Mouse (Mus musculus): ENCODE measurements around the gene Apom.

DNA sequence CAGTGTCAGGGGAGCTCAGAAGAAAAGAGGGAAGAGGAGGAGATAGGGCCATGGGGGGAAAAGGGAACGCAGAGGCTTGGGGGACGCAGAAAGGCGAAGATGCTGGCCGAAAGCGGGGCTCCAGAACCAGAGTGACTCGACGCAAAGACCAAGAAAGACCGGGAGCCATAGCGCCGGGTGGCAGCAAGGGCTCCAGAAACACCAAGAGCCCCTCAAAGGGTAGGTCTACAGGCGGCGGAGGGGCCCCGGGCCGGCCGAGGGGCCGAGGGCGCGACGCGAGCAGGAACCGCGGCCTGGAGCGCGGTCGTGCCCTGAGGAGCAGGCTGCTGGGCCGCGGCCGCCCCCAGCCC is 32.3 kb upstream of the Apom start:
- TF ChIP-seq CHD2 (IDR thresholded peaks at IDR 0.05; ENCODE audit: low read depth, low read length), result no peak
- TF ChIP-seq HCFC1 (IDR thresholded peaks at IDR 0.05; ENCODE audit: borderline replicate concordance, insufficient read depth, low read length), result no peak

Measured in ES-E14 (cell line).